Mouse (Mus musculus) testis, adult 2 months (tissue): ENCODE data around the gene Tmem104.

Source experiments
- CTCF ChIP-seq: fragments of 200-500 bp; IDR thresholded peaks from 2 replicates; pipeline ENCODE4 v1.5.1; 2012; ENCODE audit warnings: low read depth, mild to moderate bottlenecking, inconsistent platforms, low read length, moderate library complexity; ENCODE audit not compliant: control insufficient read depth, insufficient read depth, insufficient replicate concordance
- POLR2A ChIP-seq: fragments of 200-500 bp; IDR thresholded peaks from 2 replicates; pipeline ENCODE4 v1.6.1; 2012; ENCODE audit warnings: low read depth, mild to moderate bottlenecking, inconsistent platforms, low read length, moderate library complexity; ENCODE audit not compliant: control insufficient read depth

DNA sequence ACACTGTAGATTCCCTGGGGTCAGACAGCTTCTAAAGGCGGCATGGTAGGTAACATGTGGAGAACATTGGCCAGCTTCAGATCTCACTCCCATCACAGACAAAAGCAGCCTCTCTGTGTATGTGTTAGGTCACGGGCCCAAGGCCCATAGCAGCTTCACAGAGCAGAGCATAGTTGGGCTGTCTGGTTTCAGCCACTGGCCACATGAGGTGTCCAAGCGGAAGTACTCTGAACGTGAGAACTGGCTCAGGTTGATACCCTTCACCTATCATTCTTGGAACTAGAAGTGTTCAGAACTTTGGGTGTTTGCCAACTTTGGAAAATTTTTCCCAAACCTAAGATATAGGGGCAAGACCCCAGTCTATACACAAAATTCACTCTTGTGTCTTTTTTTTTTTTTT, 17.9 kb upstream of the Tmem104 start:
- no peak for TF ChIP-seq POLR2A
- no peak for TF ChIP-seq CTCF
